Mouse (Mus musculus) spleen, adult 2 months (tissue): ENCODE results near the gene Bri3.

Experiments used
- CTCF ChIP-seq: fragments of 200-500 bp; IDR thresholded peaks from 2 replicates; pipeline ENCODE4 v1.5.1; 2011; ENCODE audit warnings: mild to moderate bottlenecking, inconsistent platforms; ENCODE audit not compliant: insufficient read depth, insufficient read length, insufficient replicate concordance; ENCODE audit errors: extremely low read depth
- POLR2A ChIP-seq: fragments of 200-500 bp; IDR thresholded peaks from 2 replicates; pipeline ENCODE4 v1.6.1; 2011; ENCODE audit warnings: low read depth, low read length, inconsistent platforms

DNA sequence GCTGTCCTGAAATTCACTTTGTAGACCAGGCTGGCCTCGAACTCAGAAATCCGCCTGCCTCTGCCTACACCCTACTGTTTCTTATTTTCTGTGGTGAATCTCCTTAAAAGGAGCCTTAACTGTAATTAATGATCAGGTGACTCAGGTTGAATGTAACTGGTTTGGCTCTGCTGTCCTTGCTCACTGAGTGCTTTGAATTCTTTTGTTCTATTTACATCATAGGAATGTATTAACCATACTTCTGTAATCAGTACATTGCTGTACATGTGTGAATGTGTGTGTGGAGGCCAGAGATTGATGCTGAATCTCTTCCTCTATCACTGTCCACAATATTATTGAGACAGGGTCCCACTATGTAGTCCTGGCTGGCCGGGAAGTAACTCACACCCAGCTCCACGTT lies 64.7 kb downstream of the Bri3 start:
- TF ChIP-seq POLR2A (no peak), CTCF (no peak)
